Mouse (Mus musculus) lung, postnatal 14 days (tissue): ENCODE measurements at regions not wholly inside any gene's neighbourhood (a gene's known extent, or its start where the extent isn't known, plus 50 kb on each side); places are given as distances from the start of the nearest gene placed in this dataset.

ENCODE experiments used
- DNase-seq: peaks from one replicate; pipeline ENCODE4 v3.0.0; 2021

GRCm38 (mm10) chrX:150903576-150904224, 89.6 kb upstream of the Maged2 start:
- DNase-seq = no peak

GRCm38 (mm10) chrX:150902862-150903261, 88.7 kb upstream of the Maged2 start:
- DNase-seq = peak; percentile 12
